Mouse (Mus musculus): Measurements from ENCODE around the gene Lta. TPM values are rescaled to one million over a fixed set of nuclear protein-coding genes. Genes with fewer than 3 reads are reported as not detected.
A peak's percentile ranks its signal among the peaks of the same experiment; 100 is the strongest.

Lta gene
- total and polyA plus RNA-seq, 3 experiments = 0.12 to 0.23 TPM; not detected in 1

DNA sequence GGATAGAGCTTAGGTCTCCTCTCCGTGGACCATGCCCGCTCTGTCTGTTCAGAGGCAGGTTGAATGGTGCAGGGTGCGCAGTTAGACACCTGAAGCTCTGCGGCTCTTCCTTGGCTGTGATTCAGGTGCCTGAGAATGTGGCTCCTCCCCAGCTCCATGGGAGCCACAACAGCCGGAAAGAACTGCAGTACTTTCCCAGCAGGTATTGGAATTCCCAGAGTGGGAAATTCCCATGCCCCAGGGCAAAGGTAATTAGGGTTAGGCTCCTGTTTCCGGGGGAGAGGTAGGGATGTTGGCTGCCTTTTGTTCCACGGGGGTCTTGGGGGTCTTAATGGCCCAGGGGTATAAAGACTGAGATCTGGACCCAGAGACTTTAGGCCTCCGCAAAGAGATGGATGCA is 6.2 kb downstream of the Lta start:
- DNase-seq = no peak
- H3K27me3 ChIP-seq (ENCODE audit: control insufficient read depth, insufficient read depth, low read length) = no peaks in the 10 kb centered on the region; the same call in 1 of the 2 replicates
- H3K36me3 ChIP-seq (ENCODE audit: control insufficient read depth, insufficient read depth, low read length) = no peaks in the 10 kb centered on the region
- no peak overlapping the region for H3K27ac ChIP-seq
- no peak overlapping the region for H3K4me3 ChIP-seq
- peaks cover 2% of the 10 kb centered on the region for H3K4me1 ChIP-seq (ENCODE audit: control insufficient read depth, insufficient read depth, low read length)
- TF ChIP-seq POLR2A (IDR thresholded peaks at IDR 0.05; ENCODE audit: insufficient read depth, low read depth, low read length) (no peak), EP300 (IDR thresholded peaks at IDR 0.05; ENCODE audit: insufficient read depth, low read depth, low read length) (no peak), CTCF (IDR thresholded peaks at IDR 0.05) (no peak)
- intact Hi-C loops (cut with DNase I) = loop anchor here (2.0 kb wide), 1 partner anchor 20 kb away; no protein-coding TSS in a partner anchor
- H3K9ac ChIP-seq (ENCODE audit: low read depth, low read length) = no peak overlapping the region
- H3K79me2 ChIP-seq (replicated peaks; ENCODE audit: control insufficient read depth, insufficient read depth, low read length) = no peaks in the 10 kb centered on the region
- 47% methylated on average over 8 of the region's 8 CpGs for WGBS

DNA sequence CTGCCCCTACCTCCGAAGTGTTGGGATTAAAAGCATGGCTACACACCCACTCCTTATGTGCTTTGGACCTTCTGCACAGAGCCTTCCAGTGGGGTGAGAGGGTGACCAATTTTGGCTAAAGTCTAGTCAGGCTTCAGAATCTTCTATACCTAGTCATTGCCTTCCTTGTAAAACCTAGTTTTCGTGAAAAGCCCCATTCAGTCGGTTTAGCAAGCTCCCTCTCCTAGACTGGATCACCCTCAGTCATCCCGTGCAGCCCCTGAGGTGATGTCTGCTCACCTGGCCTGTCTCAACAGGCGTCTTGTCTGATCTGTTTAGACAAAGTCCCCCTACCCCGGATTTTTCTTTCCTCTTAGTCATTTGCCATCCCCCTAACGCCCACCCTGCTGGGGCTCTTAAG is 7.1 kb downstream of the Lta start:
- Histone ChIP-seq H3K9ac (ENCODE audit: low read depth, low read length) (no peak overlapping the region), H3K27ac (no peak overlapping the region), H3K4me1 (ENCODE audit: control insufficient read depth, insufficient read depth, low read length) (peaks cover 2% of the 10 kb centered on the region), H3K4me3 (no peak overlapping the region), H3K27me3 (ENCODE audit: control insufficient read depth, insufficient read depth, low read length) (no peaks in the 10 kb centered on the region; the same call in 1 of the 2 replicates), H3K36me3 (ENCODE audit: control insufficient read depth, insufficient read depth, low read length) (no peaks in the 10 kb centered on the region), H3K79me2 (replicated peaks; ENCODE audit: control insufficient read depth, insufficient read depth, low read length) (no peaks in the 10 kb centered on the region)
- TF ChIP-seq POLR2A (IDR thresholded peaks at IDR 0.05; ENCODE audit: insufficient read depth, low read depth, low read length) = no peak
- no peak for TF ChIP-seq CTCF (IDR thresholded peaks at IDR 0.05)
- no peak for TF ChIP-seq EP300 (IDR thresholded peaks at IDR 0.05; ENCODE audit: insufficient read depth, low read depth, low read length)
- intact Hi-C loops (cut with DNase I) = loop anchor here (2.0 kb wide), 1 partner anchor 21 kb away; no protein-coding TSS in a partner anchor
- DNase-seq = no peak
- 67% methylated on average over 7 of the region's 7 CpGs for WGBS

DNA sequence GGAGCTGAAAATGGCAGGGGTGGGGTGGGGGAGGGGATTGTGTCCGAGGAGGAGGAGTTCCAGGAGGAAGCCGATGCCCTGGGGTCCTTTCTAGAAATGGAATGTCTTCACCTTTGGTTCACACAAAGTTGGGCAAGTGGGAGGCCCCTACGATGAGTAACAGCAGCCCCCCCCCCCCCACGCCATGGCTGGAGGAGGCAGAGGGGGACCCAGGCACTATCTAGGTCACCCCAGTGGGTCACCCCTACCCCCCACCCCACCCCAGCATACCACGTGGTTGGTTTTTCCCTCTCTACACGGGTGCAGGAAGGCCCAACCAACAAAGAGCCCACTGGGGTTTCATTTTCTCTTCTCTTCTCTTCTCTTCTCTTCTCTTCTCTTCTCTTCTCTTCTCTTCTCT is 8.0 kb downstream of the Lta start:
- Histone ChIP-seq H3K27ac (no peak overlapping the region), H3K27me3 (ENCODE audit: control insufficient read depth, insufficient read depth, low read length) (no peaks in the 10 kb centered on the region; the same call in 1 of the 2 replicates), H3K4me3 (no peak overlapping the region), H3K36me3 (ENCODE audit: control insufficient read depth, insufficient read depth, low read length) (no peaks in the 10 kb centered on the region), H3K4me1 (ENCODE audit: control insufficient read depth, insufficient read depth, low read length) (peaks cover 2% of the 10 kb centered on the region), H3K79me2 (replicated peaks; ENCODE audit: control insufficient read depth, insufficient read depth, low read length) (no peaks in the 10 kb centered on the region), H3K9ac (ENCODE audit: low read depth, low read length) (no peak overlapping the region)
- DNase-seq = no peak
- intact Hi-C loops (cut with DNase I) = no loop called here
- TF ChIP-seq POLR2A (IDR thresholded peaks at IDR 0.05; ENCODE audit: insufficient read depth, low read depth, low read length) (no peak), EP300 (IDR thresholded peaks at IDR 0.05; ENCODE audit: insufficient read depth, low read depth, low read length) (no peak), CTCF (IDR thresholded peaks at IDR 0.05) (no peak)
- WGBS = 38% methylated on average over 6 of the region's 6 CpGs

DNA sequence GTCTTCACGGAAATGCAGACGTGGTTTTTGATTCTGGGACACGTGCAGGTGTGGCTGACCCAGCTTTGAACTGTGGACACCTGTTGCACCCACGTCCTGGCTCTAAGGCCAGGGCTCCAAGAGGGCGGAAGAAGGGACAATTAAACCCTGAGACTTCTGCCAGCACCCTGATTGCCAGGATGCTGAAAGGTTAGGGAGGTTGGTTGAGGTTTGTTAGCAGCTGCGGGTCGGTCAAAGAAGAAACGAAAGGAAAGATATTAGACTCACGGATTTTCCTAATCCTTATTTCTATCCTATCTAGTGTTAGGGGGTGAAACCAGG is 8.9 kb downstream of the Lta start:
- Histone ChIP-seq H3K9ac (ENCODE audit: low read depth, low read length) (no peak overlapping the region; the same call in 1 of the 2 replicates), H3K36me3 (ENCODE audit: control insufficient read depth, insufficient read depth, low read length) (no peaks in the 10 kb centered on the region), H3K79me2 (replicated peaks; ENCODE audit: control insufficient read depth, insufficient read depth, low read length) (no peaks in the 10 kb centered on the region), H3K27ac (no peak overlapping the region; the same call in 1 of the 2 replicates), H3K4me1 (ENCODE audit: control insufficient read depth, insufficient read depth, low read length) (peaks cover 2% of the 10 kb centered on the region), H3K27me3 (ENCODE audit: control insufficient read depth, insufficient read depth, low read length) (no peaks in the 10 kb centered on the region; the same call in 1 of the 2 replicates), H3K4me3 (peak overlapping the region; percentile 60)
- 24% methylated on average over 9 of the region's 9 CpGs for WGBS
- TF ChIP-seq EP300 (IDR thresholded peaks at IDR 0.05; ENCODE audit: insufficient read depth, low read depth, low read length) (no peak), POLR2A (IDR thresholded peaks at IDR 0.05; ENCODE audit: insufficient read depth, low read depth, low read length) (no peak), CTCF (IDR thresholded peaks at IDR 0.05) (no peak)
- no peak for DNase-seq
- intact Hi-C loops (cut with DNase I) = no loop called here

DNA sequence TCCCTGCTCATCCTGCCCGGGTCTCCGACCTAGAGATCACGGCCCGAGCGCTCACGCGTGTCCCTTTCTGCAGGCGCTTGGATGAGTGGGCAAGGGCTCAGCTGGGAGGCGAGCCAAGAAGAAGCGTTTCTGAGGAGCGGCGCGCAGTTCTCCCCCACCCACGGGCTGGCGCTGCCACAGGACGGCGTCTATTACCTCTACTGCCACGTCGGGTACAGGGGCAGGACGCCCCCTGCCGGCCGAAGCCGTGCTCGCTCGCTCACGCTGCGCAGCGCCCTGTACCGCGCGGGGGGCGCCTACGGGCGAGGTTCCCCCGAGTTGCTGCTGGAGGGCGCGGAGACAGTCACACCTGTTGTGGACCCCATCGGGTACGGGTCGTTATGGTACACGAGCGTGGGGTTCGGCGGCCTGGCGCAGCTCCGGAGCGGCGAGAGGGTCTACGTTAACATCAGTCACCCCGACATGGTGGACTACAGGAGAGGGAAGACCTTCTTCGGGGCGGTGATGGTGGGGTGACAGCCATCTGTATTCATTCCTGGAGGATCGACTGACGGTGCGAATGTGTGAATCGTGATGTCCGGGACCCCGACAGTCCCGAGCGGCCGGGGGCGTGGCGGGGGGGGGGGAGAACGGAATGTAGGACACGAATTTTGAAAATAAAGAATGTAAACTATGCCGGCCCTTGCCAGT is 9.4 kb downstream of the Lta start:
- Histone ChIP-seq H3K79me2 (replicated peaks; ENCODE audit: control insufficient read depth, insufficient read depth, low read length) (no peaks in the 10 kb centered on the region), H3K36me3 (ENCODE audit: control insufficient read depth, insufficient read depth, low read length) (no peaks in the 10 kb centered on the region), H3K4me3 (peak overlapping the region; percentile 60), H3K9ac (ENCODE audit: low read depth, low read length) (peak overlapping the region; percentile 70), H3K4me1 (ENCODE audit: control insufficient read depth, insufficient read depth, low read length) (peaks cover 2% of the 10 kb centered on the region), H3K27ac (peak overlapping the region; percentile 32; the same call in 1 of the 2 replicates), H3K27me3 (ENCODE audit: control insufficient read depth, insufficient read depth, low read length) (no peaks in the 10 kb centered on the region; the same call in 1 of the 2 replicates)
- under 1% methylated on average over 66 of the region's 66 CpGs for WGBS
- peak; percentile 87 to 90 for DNase-seq
- intact Hi-C loops (cut with DNase I) = loop anchor here (1.0 kb wide), 2 partner anchors 16 to 37 kb away; no protein-coding TSS in a partner anchor
- no peak for TF ChIP-seq EP300 (IDR thresholded peaks at IDR 0.05; ENCODE audit: insufficient read depth, low read depth, low read length)
- no peak for TF ChIP-seq POLR2A (IDR thresholded peaks at IDR 0.05; ENCODE audit: insufficient read depth, low read depth, low read length)
- no peak; the same call in 1 of the 2 replicates for TF ChIP-seq CTCF (IDR thresholded peaks at IDR 0.05)

All from heart, adult 2 months (tissue).